In genomic region chr9:37583594-37583993, GRCm38 (mm10) we compare ENCODE assay signal across 20 mouse cellular contexts. TPM values are rescaled to one million over a fixed set of nuclear protein-coding genes. Genes with fewer than 3 reads are reported as not detected.
DNase-seq lines count a peak whose midpoint lies in the region; ATAC-seq and TF ChIP-seq lines count a peak whose summit lies in the region.
"Had no signal": no experiment of that assay in that cellular context is flagged by ENCODE, and none has a peak within 500 bp of the region (broad histone marks: within the 10 kb centered on the region; RNA-seq: fewer than 3 reads in every experiment).

No protein-coding gene starts in this region.

- peak; percentile 29 to 40 for DNase-seq in spleen, postnatal 36 days (ENCODE audit: low spot score in 2 of 2)
- DNase-seq in spleen, postnatal 10 days (ENCODE audit: low spot score in 2 of 2) = no peak
- peak; percentile 37 for DNase-seq in CH12.LX (ENCODE audit: extremely low read depth)
- DNase-seq in splenic B cell, adult 2 months (ENCODE audit: low read depth, low spot score) = peak; percentile 58
- no peak for DNase-seq in lung, adult 18-20 months
- DNase-seq: adrenal gland, adult 2 months; adrenal gland, postnatal 10 days; adrenal gland, postnatal 25 days; cerebellum, adult 11-12 months; cerebellum, adult 2 months; cerebellum, adult 9-10 months; cerebellum, postnatal 10 days; cerebellum, postnatal 25 days had no signal

- in situ Hi-C loops in CH12.LX (cut with MboI; ENCODE audit: low pct_ligation_motif_present, low pct_unique_long_range_greater_than_20kb, low sequenced_read_pairs) = no loop called here

- H3K36me3 ChIP-seq in CH12.LX (replicated peaks in 1 of 2; ENCODE audit: control insufficient read depth in 1 of 2, insufficient read depth in 1 of 2, low read length in 1 of 2) = no peaks in the 10 kb centered on the region
- no peaks in the 10 kb centered on the region for H3K36me3 ChIP-seq in splenic B cell, adult 2 months (ENCODE audit: control insufficient read depth, insufficient read depth, low read length, poor library complexity, severe bottlenecking)
- no peaks in the 10 kb centered on the region for H3K36me3 ChIP-seq in forebrain, embryonic 12.5 days (replicated peaks)
- H3K36me3 ChIP-seq: embryonic facial prominence, embryonic 10.5 days; embryonic facial prominence, embryonic 12.5 days had no signal

- TF ChIP-seq CTCF in CH12.LX (conservative IDR thresholded peaks at IDR 0.05 in 1 of 2, IDR thresholded peaks at IDR 0.05 in 1 of 2; ENCODE audit: low read depth in 2 of 2, low read length in 2 of 2) = no peak

- H3K9ac ChIP-seq in CH12.LX (ENCODE audit: insufficient read depth, low read depth) = no peak overlapping the region
- no peak overlapping the region for H3K9ac ChIP-seq in forebrain, embryonic 12.5 days
- H3K9ac ChIP-seq: embryonic facial prominence, embryonic 12.5 days had no signal

- ATAC-seq in forebrain, embryonic 12.5 days (ENCODE audit: low FRiP score) = no peak
- ATAC-seq: CD4-positive, CD25-positive, alpha-beta regulatory T cell, adult 4 months; forebrain, embryonic 14.5 days; forebrain, embryonic 16.5 days had no signal

- peaks cover 2% of the 10 kb centered on the region for H3K27me3 ChIP-seq in CH12.LX (replicated peaks)
- no peaks in the 10 kb centered on the region for H3K27me3 ChIP-seq in splenic B cell, adult 2 months (ENCODE audit: control insufficient read depth, insufficient read depth, low read length, poor library complexity, severe bottlenecking)
- no peaks in the 10 kb centered on the region for H3K27me3 ChIP-seq in forebrain, embryonic 12.5 days
- H3K27me3 ChIP-seq: embryonic facial prominence, embryonic 12.5 days had no signal

- no peaks in the 10 kb centered on the region for H3K79me2 ChIP-seq in CH12.LX (replicated peaks; ENCODE audit: control insufficient read depth, extremely low read depth, insufficient read depth, poor library complexity, severe bottlenecking)

- TF ChIP-seq POLR2A in CH12.LX (IDR thresholded peaks at IDR 0.05; ENCODE audit: low read depth, low read length) = no peak

- peaks cover 4 to 20% of the 10 kb centered on the region in 2 experiments; a peak in 3 of 4 replicates for H3K4me1 ChIP-seq in CH12.LX (ENCODE audit: control insufficient read depth in 1 of 2, insufficient read depth in 2 of 2)
- H3K4me1 ChIP-seq in forebrain, embryonic 12.5 days = no peaks in the 10 kb centered on the region
- H3K4me1 ChIP-seq: embryonic facial prominence, embryonic 10.5 days; embryonic facial prominence, embryonic 12.5 days had no signal

- no peak overlapping the region for H3K27ac ChIP-seq in CH12.LX (ENCODE audit: insufficient read depth, low read depth)
- no peak overlapping the region for H3K27ac ChIP-seq in forebrain, embryonic 12.5 days
- H3K27ac ChIP-seq: embryonic facial prominence, embryonic 10.5 days; embryonic facial prominence, embryonic 12.5 days had no signal

- 85% methylated on average over 5 of the region's 5 CpGs for WGBS in forebrain, embryonic 12.5 days

- peak overlapping the region; percentile 29 for H3K4me2 ChIP-seq in CH12.LX (ENCODE audit: insufficient read depth, low read depth, poor library complexity, severe bottlenecking)
- H3K4me2 ChIP-seq in forebrain, embryonic 12.5 days = no peak overlapping the region
- H3K4me2 ChIP-seq: embryonic facial prominence, embryonic 12.5 days had no signal

- no peak for TF ChIP-seq RAD21 in CH12.LX (IDR thresholded peaks at IDR 0.05; ENCODE audit: low read depth, low read length)

- H3K9me3 ChIP-seq in CH12.LX (replicated peaks; ENCODE audit: low read length) = no peaks in the 10 kb centered on the region
- H3K9me3 ChIP-seq in forebrain, embryonic 12.5 days = no peaks in the 10 kb centered on the region
- H3K9me3 ChIP-seq: embryonic facial prominence, embryonic 10.5 days; embryonic facial prominence, embryonic 12.5 days had no signal

- no peak for TF ChIP-seq EP300 in CH12.LX (IDR thresholded peaks at IDR 0.05; ENCODE audit: low read length)

- no peak overlapping the region for H3K4me3 ChIP-seq in CH12.LX (replicated peaks in 1 of 3; ENCODE audit: low read depth in 2 of 3, low read length in 2 of 3, poor library complexity in 1 of 3)
- H3K4me3 ChIP-seq in forebrain, embryonic 12.5 days (replicated peaks) = no peak overlapping the region
- H3K4me3 ChIP-seq: embryonic facial prominence, embryonic 10.5 days; embryonic facial prominence, embryonic 12.5 days had no signal

- dilution Hi-C loops in CH12.LX (cut with MboI; ENCODE audit: extremely low pct_ligation_motif_present, extremely low pct_unique_long_range_greater_than_20kb, low sequenced_read_pairs) = no loop called here

TF ChIP-seq in CH12.LX, 34 proteins besides CTCF, POLR2A, EP300 and RAD21:
- no peak for TF ChIP-seq TBP (conservative IDR thresholded peaks at IDR 0.05; ENCODE audit: low read depth, low read length)
- TF ChIP-seq BHLHE40 (IDR thresholded peaks at IDR 0.05; ENCODE audit: low read depth, low read length) = peak; percentile 81
- no peak for TF ChIP-seq ZC3H11A (IDR thresholded peaks at IDR 0.05; ENCODE audit: low read depth, low read length)
- TF ChIP-seq POLR2AphosphoS2 (IDR thresholded peaks at IDR 0.05; ENCODE audit: low read depth, low read length) = no peak

RNA-seq across cellular contexts. Expression of gene Siae, which starts 28.1 kb away (rescaled TPM):
- total RNA-seq in CH12.LX (2012; rRNA removed) (5.7 and 8.6 TPM in 2 replicates), CH12.LX (2014; rRNA removed) (5.9 and 6.2 TPM in 2 replicates)
- 7.4 and 7.9 TPM in 2 replicates for polyA plus RNA-seq in CH12.LX (2012; ENCODE audit: insufficient read length, low read depth)
- polyA plus RNA-seq in forebrain, embryonic 12.5 days (2016; fragmentation: Nextera tagmentation; extraction: Ambion mirVana) = 7.3 and 7.4 TPM in 2 replicates

RNA-seq across cellular contexts. Expression of gene Spa17, which starts 29.9 kb away (rescaled TPM):
- total RNA-seq in CH12.LX (2012; rRNA removed) (0.47 and 1.3 TPM in 2 replicates), CH12.LX (2014; rRNA removed) (1.4 and 2.3 TPM in 2 replicates)
- polyA plus RNA-seq in CH12.LX (2012; ENCODE audit: insufficient read length, low read depth) = 3.2 and 4.1 TPM in 2 replicates
- 18.9 and 21.2 TPM in 2 replicates for polyA plus RNA-seq in forebrain, embryonic 12.5 days (2016; fragmentation: Nextera tagmentation; extraction: Ambion mirVana)

RNA-seq across cellular contexts. Expression of gene Nrgn, which starts 30.9 kb away (rescaled TPM):
- total RNA-seq in CH12.LX (2012; rRNA removed) = 0.42 and 0.50 TPM in 2 replicates
- total RNA-seq in CH12.LX (2014; rRNA removed) = not detected in 2 replicates
- 3.6 and 4.1 TPM in 2 replicates for polyA plus RNA-seq in CH12.LX (2012; ENCODE audit: insufficient read length, low read depth)
- polyA plus RNA-seq in forebrain, embryonic 12.5 days (2016; fragmentation: Nextera tagmentation; extraction: Ambion mirVana) = 3.8 and 4.2 TPM in 2 replicates

RNA-seq across cellular contexts. Expression of gene Vsig2, which starts 44.5 kb away (rescaled TPM):
- total RNA-seq in CH12.LX (2012; rRNA removed) (not detected in 2 replicates), CH12.LX (2014; rRNA removed) (not detected in 2 replicates)
- not detected in 2 replicates for polyA plus RNA-seq in CH12.LX (2012; ENCODE audit: insufficient read length, low read depth)
- polyA plus RNA-seq in forebrain, embryonic 12.5 days (2016; fragmentation: Nextera tagmentation; extraction: Ambion mirVana) = 0.32 and 0.82 TPM in 2 replicates
- total RNA-seq: MEL had no signal
- polyA plus RNA-seq: CD4-positive, CD25-positive, alpha-beta regulatory T cell, adult 4 months; forebrain, embryonic 14.5 days had no signal

RNA-seq across cellular contexts. Expression of gene Esam, which starts 55.7 kb away (rescaled TPM):
- total RNA-seq in CH12.LX (2012; rRNA removed) (0.08 and 0.21 TPM in 2 replicates), CH12.LX (2014; rRNA removed) (0.24 and 0.42 TPM in 2 replicates)
- polyA plus RNA-seq in CH12.LX (2012; ENCODE audit: insufficient read length, low read depth) = 0.18 and 0.37 TPM in 2 replicates
- 23.2 and 24.3 TPM in 2 replicates for polyA plus RNA-seq in forebrain, embryonic 12.5 days (2016; fragmentation: Nextera tagmentation; extraction: Ambion mirVana)
- polyA plus RNA-seq: CD4-positive, CD25-positive, alpha-beta regulatory T cell, adult 4 months had no signal

Comparison
In these comparisons a context has a peak if more than half of its experiments do, and no peak if none do; other contexts are left out.
1. DNase-seq: peak in spleen, postnatal 36 days (2 of 2), CH12.LX (single experiment) and splenic B cell, adult 2 months (single experiment); none in spleen, postnatal 10 days (0 of 2) and lung, adult 18-20 months (0 of 2).